Mouse (Mus musculus): ENCODE measurements around the gene Polr3k.

The Polr3k gene

DNA sequence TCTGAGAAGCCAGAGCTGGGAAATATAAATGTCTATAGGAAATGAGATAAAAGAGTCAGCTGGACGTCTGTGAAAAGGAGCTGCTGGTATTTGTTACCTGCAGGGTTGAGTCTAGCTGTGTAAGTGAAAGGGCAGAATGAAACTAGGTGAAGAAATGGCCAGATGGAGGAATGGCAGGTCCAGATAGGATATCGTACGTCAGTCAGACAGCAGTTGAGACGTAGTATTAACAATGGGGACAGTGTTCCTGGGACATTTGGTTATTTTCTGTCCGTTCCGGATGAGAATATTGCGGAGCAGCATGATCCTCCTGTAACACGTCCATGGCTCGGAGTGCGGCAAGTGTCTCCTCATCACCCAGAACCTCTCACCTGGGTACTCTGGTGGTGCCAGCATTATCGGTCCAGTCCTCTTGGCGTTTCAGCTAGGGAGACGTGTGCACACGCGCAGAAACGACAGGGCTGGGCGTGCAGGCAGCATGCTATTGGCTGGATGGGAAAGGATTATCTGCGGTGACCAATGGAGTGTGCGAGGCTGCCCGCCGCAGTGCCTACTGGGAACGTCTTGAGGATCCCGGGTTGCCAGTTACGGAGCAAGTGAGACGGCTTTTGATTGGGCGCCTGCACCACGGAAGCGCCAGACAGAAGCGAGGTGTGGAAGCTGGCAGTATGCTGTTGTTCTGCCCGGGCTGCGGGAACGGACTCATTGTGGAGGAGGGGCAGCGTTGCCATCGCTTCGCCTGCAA, at the start of gene Polr3k:
Gene Polr3k, plus strand, starts transcription at position 547 of the 745 bp plus-strand sequence.
- in situ Hi-C loops (cut with MboI; ENCODE audit: low sequenced_read_pairs) = no loop called here

DNA sequence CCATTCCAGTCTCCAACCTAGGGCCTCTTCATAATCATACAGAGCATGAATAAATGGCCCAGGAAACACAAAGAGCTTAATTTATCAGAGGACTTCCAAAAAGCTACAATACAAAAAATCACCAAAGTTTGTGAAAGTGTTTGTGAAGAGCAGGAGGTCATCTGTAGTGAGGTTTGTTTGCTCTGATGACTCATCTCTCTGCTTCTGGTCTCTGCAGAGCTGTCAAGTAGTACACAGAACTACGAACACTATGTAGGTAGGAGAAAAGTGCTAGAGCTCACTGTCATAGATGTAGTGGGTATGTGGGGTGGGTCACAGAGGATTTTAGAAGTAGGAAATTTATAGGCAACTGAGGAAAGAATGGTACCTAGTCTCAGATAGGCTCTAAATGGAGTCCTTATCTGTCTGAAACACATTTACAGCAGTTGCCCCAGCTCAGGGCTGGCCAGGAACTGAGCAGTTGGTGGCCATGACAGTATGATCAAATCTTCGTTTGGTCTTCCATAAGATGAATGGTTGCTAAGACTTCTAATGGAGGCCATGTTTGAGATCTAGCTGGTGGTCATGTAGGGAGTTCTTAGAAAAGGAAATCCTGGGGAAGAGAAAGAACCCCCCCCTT, 35.0 kb upstream of the Polr3k start:
- in situ Hi-C loops (cut with MboI; ENCODE audit: low sequenced_read_pairs) = no loop called here

DNA sequence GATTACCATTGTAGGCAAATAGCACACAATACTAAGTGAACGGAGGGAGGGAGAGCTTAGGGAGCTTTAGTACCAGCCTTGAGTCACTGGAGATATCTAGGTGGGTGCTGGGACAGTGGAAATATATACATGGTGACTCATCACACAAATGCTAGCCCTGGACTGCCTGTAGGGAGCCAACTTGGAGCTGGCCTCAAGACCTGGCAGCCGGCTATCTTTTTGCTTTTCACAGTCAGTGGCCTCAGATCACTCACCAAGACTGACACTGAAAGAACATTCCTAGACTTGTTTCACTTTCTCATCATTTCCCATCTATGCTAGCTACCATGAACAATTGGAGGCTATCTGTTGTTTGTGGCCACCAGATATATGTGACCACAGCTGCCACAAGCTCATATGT, 31.4 kb upstream of the Polr3k start:
- in situ Hi-C loops (cut with MboI; ENCODE audit: low sequenced_read_pairs) = no loop called here

DNA sequence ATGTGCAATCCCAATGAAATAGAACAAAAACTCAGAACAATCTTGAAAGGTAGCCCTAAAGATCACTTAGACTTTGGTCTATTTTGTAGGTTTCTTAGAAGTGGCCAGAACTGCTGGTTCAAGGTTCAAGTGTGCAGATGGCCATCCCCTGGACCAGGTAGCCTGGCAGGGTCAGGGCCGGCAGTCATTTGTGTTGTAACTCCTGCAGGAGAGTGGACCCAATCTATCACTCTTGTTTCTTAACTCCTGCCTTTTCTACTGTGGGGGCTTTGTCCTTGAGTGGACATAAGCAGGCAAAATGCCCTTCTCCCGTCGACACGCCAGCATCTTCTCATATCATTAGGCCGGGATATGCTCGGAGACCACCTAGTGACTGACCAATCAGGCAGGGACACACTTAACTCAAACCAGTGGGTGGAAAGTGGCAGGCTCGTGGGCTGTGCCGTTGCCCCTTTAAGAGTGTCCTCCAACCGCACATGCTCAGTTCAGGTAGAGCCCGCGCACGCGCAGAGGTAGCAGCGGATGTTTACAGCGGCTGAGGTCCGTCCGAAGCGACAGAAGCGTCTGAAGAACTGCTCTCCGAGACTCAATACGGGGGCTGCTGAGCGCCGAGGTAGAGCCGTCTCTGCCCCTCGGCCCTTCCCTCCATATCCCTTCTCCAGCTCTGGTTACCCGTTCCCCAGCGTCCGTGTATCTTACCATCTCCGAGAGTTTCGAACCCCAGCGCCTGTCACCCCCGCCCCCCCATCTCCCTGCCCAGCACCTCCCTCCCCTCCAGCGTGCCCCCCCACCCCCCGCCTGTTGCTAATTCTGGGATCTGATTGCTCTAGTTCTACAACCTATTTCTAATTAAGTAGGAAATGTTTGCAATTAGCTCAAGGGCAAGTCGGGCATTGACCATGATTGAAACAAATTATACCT, 26.5 kb upstream of the Polr3k start, which contains the start of gene Pcmtd2:
Gene Pcmtd2, plus strand, starts transcription at position 483 of the 921 bp plus-strand sequence.
- in situ Hi-C loops (cut with MboI; ENCODE audit: low sequenced_read_pairs) = no loop called here

DNA sequence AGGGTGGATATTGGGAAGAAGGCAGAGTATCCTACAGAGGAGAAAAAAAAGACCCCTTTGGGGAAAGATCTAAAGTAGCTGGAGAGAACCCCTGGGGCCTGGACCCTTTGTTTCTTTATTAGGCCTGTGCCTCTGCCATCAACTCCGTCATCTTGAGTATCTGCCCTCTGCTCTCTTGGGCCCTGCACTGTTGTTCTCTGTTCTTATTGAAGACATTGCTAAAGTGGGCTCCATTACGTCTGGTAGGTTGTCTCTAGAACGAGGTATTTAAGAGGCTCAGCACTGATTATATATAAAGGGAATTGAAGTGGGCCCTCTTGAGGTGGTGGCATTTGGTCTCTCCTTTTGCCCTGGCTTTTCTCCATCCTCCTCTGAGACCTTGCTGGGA, 25.9 kb upstream of the Polr3k start:
- in situ Hi-C loops (cut with MboI; ENCODE audit: low sequenced_read_pairs) = no loop called here

DNA sequence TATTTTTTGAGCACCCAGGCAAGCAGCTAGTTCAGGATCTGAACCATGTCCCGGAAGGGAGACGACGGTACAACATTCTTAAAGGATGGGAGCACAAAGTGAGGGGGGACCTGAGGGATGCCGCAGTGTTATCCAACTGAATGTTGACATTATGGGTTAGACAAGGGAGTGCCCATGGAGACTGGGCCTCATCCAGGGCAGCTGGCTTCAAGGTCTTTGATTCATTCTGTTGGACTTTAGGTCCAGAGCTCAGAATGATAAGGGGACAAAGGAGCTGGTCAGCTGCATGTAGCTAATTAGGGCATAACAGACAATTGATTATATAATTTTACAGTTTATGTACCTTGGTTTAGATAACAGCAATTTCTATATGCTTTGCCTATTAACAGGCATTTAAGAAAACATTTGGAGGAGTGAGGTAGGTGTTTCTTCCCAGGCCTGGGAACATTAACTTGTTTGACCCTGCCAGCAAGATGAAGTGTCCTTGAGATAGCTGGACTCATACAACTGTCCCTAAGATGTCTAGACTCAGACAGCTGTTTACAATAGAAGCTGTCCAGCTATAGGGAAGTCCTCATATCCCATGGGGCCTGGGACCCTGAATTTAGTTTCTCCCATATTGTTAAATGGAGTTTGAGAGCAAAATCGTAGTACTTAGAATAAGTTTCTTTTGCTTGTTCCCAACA, 18.3 kb upstream of the Polr3k start:
- in situ Hi-C loops (cut with MboI; ENCODE audit: low sequenced_read_pairs) = no loop called here

DNA sequence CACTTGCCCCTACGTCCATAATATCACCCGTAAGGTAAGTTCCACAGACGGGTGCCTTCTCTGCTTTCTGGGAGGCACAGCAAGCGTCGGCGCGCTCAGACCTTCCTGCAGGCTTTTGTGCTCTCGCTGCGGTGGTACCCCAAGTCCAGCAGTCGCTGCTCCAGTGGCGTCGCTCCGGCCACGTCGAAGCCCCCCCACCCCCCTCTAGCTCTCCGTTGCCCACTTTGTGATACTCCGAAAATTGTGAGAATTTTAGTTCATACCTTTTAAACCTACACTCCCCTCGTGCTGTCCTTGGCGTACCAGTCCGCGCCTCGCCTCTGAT, 361 bp downstream of the Polr3k start:
- in situ Hi-C loops (cut with MboI; ENCODE audit: low sequenced_read_pairs) = no loop called here

DNA sequence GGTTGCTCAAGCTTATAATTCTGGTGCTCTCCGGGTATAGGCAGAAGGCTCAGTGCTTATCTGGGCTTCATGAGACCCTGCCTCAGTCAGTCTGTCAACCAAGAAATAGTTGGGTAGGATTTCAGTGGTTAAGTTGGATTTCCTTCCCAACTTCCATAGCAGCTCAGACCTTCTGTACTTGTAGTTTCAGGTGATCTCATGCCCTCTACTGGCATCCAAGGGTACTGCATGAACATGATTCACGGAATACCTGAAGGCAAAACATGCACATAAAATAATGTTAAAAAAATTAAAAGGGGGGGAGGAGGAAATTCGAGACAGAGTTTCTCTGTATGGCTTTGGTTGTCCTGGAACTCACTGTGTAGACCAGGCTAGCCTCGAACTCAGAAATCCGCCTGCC, 2.8 kb downstream of the Polr3k start:
- in situ Hi-C loops (cut with MboI; ENCODE audit: low sequenced_read_pairs) = no loop called here

DNA sequence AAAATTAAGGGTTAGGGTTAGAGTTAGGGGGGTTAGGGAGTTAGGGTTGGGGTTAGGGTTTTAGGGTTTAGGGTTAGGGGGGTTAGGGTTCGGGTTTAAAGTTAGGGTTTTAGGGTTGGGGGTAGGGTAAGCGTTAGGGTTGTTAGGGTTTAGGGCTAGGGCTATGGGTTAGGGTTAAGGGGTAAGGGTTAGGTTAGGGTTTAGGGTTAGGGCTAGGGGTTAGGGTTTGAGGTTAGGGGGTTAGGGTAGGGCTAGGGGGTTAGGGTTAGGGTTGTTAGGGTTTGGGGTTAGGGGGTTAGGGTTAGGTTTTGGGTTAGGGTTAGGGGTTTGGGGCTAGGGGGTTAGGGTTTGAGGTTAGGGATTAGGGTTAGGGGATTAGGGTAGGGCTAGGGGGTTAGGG, 6.9 kb downstream of the Polr3k start:
- in situ Hi-C loops (cut with MboI; ENCODE audit: low sequenced_read_pairs) = no loop called here

DNA sequence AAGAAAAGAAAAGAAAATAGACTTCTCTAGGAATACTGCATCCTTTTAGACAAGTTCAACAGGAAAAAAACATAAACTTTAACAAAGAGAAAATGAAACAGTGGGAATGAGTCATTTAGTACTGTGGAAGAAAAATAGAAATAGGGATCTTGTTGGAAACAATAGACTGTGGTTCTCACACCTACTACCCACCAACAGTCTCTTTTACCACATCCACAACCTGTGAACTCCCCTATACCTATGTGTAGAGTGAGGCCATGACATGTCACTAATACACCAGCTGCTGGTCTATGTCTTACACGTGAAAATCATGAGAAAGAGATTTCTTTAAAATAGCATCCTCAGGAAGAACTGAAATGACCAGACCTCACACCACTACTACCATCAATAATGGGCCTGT, 14.8 kb downstream of the Polr3k start:
- in situ Hi-C loops (cut with MboI; ENCODE audit: low sequenced_read_pairs) = no loop called here

DNA sequence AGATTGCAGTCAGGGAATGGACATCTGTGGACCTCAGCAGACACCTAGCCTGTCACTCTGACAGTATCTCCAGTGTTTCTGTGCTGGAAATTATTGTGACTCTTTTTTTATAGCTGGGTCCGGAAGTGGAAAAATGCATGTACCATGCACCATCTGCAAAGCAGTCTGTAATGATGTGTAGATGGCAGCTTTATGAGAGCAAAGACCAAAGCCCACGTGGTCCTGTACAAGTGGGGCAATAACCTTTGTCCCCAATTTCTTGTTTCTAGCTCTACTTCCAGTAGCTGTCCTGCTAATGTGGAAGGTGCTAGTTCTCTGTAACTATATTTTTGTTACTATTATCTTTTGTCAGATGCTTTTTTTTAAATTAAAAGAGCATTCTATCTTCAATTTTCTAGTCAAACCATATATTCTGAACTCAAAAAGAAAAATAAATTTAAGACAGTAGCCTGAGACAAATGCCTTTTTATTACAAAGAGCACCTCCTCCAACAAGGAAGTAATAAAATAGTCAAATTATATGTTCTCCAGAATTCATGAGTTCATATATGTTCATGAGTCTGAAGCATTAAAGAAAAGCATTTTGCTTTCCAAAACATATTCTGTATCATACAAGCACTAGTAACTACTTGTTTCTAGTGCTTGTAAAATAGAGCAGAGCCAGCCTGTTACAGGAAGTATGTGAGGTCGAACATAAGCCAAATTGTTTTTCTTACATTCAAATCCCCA, 19.0 kb downstream of the Polr3k start:
- in situ Hi-C loops (cut with MboI; ENCODE audit: low sequenced_read_pairs) = no loop called here

DNA sequence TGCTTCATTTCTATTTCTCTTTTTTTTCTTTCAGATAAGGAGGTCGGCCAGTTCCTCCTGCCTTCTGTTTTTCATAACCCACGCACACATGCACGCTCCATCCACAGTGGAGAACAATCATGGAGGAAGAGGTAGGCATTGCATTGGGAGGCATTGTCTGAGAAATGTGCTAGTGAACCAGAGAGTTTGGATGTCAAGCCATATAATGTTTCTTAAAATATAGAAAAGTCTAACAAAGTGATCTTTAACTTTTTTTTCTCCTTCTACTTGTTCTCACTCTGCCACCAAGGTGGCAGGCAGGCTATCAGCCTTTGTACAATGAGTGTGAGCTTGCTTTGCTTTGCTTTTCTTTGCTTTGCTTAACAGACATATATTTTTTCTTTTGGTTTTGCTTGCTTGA, 53.7 kb downstream of the Polr3k start:
- in situ Hi-C loops (cut with MboI; ENCODE audit: low sequenced_read_pairs) = no loop called here

DNA sequence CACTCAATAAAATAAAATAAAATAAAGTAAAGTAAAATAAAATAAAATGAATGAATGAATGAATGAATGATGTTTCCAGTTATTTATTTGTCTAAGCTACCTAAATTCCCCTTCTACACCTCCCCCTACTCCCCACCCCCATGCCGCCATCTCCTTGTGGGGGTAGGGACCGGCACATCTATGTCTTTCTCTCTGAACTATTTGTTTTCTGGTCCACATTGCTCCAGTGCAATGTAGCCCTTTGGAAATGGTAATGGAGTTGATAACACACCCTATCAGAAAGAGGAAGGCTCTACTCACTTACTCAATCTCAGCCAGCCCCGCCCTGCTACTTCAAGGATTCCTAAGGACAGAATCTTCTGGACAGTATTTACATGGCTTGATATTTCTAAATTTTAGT, 54.4 kb downstream of the Polr3k start:
- in situ Hi-C loops (cut with MboI; ENCODE audit: low sequenced_read_pairs) = no loop called here

All from CH12F3 (cell line).